Mouse (Mus musculus) heart, adult 2 months (tissue): ENCODE results near the gene Plcb2. TPM values are rescaled to one million over a fixed set of nuclear protein-coding genes. Genes with fewer than 3 reads are reported as not detected.
A peak's percentile ranks its signal among the peaks of the same experiment; 100 is the strongest.

ENCODE experiments used
- DNase-seq, 2 experiments: peaks; one replicate each; pipeline ENCODE4 v3.0.0; 2021
- H3K27ac ChIP-seq: fragments of 200-600 bp; 2 replicates; pipeline ENCODE4 v1.8.1; 2022
- H3K27me3 ChIP-seq: fragments of 200-500 bp; 2 replicates; pipeline ENCODE4 v1.6.1; 2012; ENCODE audit warnings: mild to moderate bottlenecking, low read length, inconsistent platforms, mixed read lengths; ENCODE audit not compliant: control insufficient read depth, insufficient read depth
- H3K36me3 ChIP-seq: fragments of 200-500 bp; 2 replicates; pipeline ENCODE4 v1.6.1; 2012; ENCODE audit warnings: low read length, inconsistent platforms; ENCODE audit not compliant: control insufficient read depth, insufficient read depth
- H3K4me1 ChIP-seq: fragments of 200-500 bp; 2 replicates; pipeline ENCODE4 v1.6.1; 2011; ENCODE audit warnings: low read length; ENCODE audit not compliant: control insufficient read depth, insufficient read depth
- H3K4me3 ChIP-seq: fragments of 200-600 bp; 2 replicates; pipeline ENCODE4 v1.8.1; 2022
- H3K79me2 ChIP-seq: fragments of 200-500 bp; replicated peaks from 2 replicates; pipeline ENCODE4 v1.6.1; 2012; ENCODE audit warnings: mild to moderate bottlenecking, inconsistent platforms, low read length, moderate library complexity, mixed read lengths; ENCODE audit not compliant: control insufficient read depth, insufficient read depth
- H3K9ac ChIP-seq: fragments of 200-500 bp; 2 replicates; pipeline ENCODE4 v1.6.1; 2012; ENCODE audit warnings: low read depth, mild to moderate bottlenecking, control low read depth, inconsistent platforms, low read length, mixed read lengths
- CTCF ChIP-seq: fragments of 200-600 bp; IDR thresholded peaks from 2 replicates; pipeline ENCODE4 v1.8.1; 2022; ENCODE audit warnings: antibody characterized with exemption, mild to moderate bottlenecking, moderate library complexity
- EP300 ChIP-seq: fragments of 200-500 bp; IDR thresholded peaks from 2 replicates; pipeline ENCODE4 v1.6.1; 2011; ENCODE audit warnings: low read depth, low read length, control low read depth; ENCODE audit not compliant: insufficient read depth
- POLR2A ChIP-seq: fragments of 200-500 bp; IDR thresholded peaks from 2 replicates; pipeline ENCODE4 v1.6.1; 2011; ENCODE audit warnings: mild to moderate bottlenecking, low read depth, low read length, control low read depth; ENCODE audit not compliant: insufficient read depth
- WGBS: fragments of 180-500 bp; shearing (Covaris S2); methylation state at CpG from one replicate; pipeline ENCODE4 v1.1.7; 2018; 5-methylcytosine and 5-hydroxymethylcytosine counted together
- intact Hi-C: fragments of 180-260 bp; cut with DNase I; formaldehyde crosslinking; loops from one replicate; pipeline ENCODE4 v1.15.1; 2025
- polyA plus RNA-seq: library from polyadenylated mRNA; depleted of rRNA; stranded (reverse); fragments of >200 nt; gene quantifications from 2 replicates; pipeline ENCODE4 v1.2.3, GENCODE M21; 2012
- total RNA-seq, 2 experiments: library from RNA; stranded (reverse); gene quantifications; 2 replicates each; pipeline ENCODE4 v1.2.3; 2021

Plcb2 gene
- total and polyA plus RNA-seq, 3 experiments: 2.4 to 2.6 (median 2.5) TPM

DNA sequence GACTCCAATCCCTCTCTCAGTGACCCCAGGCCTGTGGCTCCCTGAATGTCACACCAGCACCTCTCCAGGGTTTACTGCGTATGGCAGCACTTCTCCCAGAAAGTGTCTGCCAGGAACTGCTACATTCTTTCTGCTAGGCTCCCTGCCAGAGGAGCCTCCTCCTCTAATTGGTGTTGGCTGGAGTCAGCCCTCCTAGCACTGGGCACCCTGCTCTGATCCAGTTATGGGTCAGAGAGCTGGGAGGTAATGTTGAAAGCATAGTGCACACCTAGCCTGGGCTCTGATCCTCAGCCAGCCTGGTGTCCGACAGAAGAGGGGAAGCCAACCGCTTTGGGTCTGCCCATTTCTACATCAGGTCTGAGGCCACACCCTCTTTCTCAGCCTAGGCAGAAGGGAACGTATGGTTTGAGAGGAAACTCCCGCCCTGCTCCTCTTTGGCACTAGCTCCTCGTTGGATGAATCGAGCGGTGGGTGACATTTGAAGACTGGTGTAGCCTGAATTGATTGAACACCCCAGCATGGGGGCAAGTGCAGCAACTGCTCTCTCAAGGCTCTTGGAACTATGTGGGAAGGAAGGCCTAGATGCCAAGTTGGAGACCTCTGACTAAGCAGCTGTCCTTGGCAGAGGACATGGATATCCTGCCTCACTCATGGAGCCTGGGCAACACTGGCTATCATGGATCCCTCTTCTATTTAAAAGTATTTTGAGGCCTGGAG, 45.5 kb downstream of the Plcb2 start:
- H3K27ac ChIP-seq: no peak overlapping the region
- TF ChIP-seq EP300 (no peak), POLR2A (no peak), CTCF (no peak)
- no peaks in the 10 kb centered on the region for H3K79me2 ChIP-seq
- peaks cover 4% of the 10 kb centered on the region; the same call in 1 of the 2 replicates for H3K4me1 ChIP-seq
- H3K27me3 ChIP-seq: peaks cover under 1% of the 10 kb centered on the region
- no peak for DNase-seq
- 43% methylated on average over 8 of the region's 8 CpGs for WGBS
- H3K36me3 ChIP-seq: no peaks in the 10 kb centered on the region
- no peak overlapping the region for H3K9ac ChIP-seq
- no peak overlapping the region for H3K4me3 ChIP-seq
- intact Hi-C loops: no loop called here

DNA sequence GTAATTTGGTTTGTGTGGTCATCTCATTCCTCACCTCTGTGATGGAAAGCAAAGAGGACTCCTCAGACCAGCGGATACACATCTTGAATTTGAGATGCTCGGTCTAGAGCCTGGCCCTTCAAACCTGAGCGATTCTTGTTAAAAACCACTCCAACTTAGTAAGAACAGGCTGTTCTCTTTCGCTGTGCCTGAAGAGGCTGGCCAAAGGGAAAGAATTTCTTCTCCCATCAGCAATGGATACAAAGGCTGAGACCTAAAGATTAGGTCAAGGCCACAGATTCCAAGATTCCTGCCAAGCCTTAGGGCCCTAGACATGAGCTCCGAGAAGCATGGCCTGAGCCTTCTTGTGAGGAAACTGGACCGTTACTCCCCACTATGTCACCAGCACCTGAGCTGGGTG, 47.3 kb downstream of the Plcb2 start:
- 91% methylated on average over 6 of the region's 6 CpGs for WGBS

DNA sequence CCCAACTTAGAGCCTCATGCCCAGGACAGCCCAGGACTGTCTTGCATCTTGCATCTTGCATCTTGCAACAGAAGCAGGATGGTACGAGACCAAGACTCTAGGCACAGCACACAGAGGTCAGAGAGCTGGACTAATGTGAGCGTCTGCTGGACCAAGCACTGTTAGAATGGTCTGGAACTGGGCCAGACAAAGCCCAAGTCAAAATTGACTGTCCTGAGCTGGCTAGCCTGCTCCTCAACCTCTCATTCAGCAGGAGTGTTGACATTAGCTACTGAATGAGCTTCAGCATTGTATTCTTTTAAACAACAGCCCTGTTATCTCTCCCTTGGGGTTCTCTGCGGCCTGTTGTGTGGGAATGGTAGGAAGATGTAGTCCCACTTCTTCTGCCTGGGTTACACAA, 48.7 kb downstream of the Plcb2 start:
- H3K9ac ChIP-seq: no peak overlapping the region
- DNase-seq: no peak
- no peak overlapping the region for H3K4me3 ChIP-seq
- H3K36me3 ChIP-seq: no peaks in the 10 kb centered on the region
- intact Hi-C loops: no loop called here
- peaks cover 12% of the 10 kb centered on the region for H3K27me3 ChIP-seq
- no peaks in the 10 kb centered on the region for H3K79me2 ChIP-seq
- TF ChIP-seq EP300 (no peak), CTCF (no peak), POLR2A (no peak)
- 64% methylated on average over 3 of the region's 3 CpGs for WGBS
- no peak overlapping the region for H3K27ac ChIP-seq
- peaks cover 6% of the 10 kb centered on the region; the same call in 1 of the 2 replicates for H3K4me1 ChIP-seq

More for the DNA sequence above, 47.3 kb downstream of the Plcb2 start:
- Histone ChIP-seq H3K79me2 (no peaks in the 10 kb centered on the region), H3K36me3 (no peaks in the 10 kb centered on the region), H3K27me3 (peaks cover 11% of the 10 kb centered on the region), H3K4me3 (no peak overlapping the region), H3K27ac (no peak overlapping the region), H3K4me1 (peaks cover 6% of the 10 kb centered on the region; the same call in 1 of the 2 replicates), H3K9ac (no peak overlapping the region)
- no peak for DNase-seq
- intact Hi-C loops: no loop called here
- TF ChIP-seq CTCF (no peak), POLR2A (no peak), EP300 (no peak)

DNA sequence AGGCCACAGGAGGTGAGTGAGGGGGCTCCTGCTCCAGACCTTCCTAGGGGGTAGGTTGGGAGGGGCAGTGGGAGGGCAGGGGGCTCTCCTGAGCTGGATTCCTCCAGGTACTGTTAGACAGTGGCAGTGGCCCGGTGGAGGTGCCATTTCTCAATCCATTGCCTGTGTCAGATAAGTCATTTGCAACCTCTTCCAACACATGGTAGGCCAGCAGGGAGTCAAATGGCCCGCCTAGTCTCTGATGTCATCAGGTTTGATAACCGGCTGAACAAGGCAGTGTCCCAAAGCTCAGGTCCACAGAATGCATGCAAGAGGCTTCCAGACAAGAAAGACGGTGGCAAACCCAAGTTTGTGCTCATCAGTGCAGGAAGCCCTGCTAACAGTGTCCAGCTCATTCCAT, 50.4 kb downstream of the Plcb2 start:
- peaks cover 4% of the 10 kb centered on the region; the same call in 1 of the 2 replicates for H3K4me1 ChIP-seq
- H3K4me3 ChIP-seq: no peak overlapping the region
- H3K27ac ChIP-seq: no peak overlapping the region
- H3K27me3 ChIP-seq: peaks cover 12% of the 10 kb centered on the region
- no peak overlapping the region for H3K9ac ChIP-seq
- TF ChIP-seq POLR2A (no peak), EP300 (no peak), CTCF (no peak)
- no peaks in the 10 kb centered on the region for H3K79me2 ChIP-seq
- intact Hi-C loops: no loop called here
- no peak for DNase-seq
- no peaks in the 10 kb centered on the region for H3K36me3 ChIP-seq
- WGBS: 39% methylated on average over 4 of the region's 4 CpGs

DNA sequence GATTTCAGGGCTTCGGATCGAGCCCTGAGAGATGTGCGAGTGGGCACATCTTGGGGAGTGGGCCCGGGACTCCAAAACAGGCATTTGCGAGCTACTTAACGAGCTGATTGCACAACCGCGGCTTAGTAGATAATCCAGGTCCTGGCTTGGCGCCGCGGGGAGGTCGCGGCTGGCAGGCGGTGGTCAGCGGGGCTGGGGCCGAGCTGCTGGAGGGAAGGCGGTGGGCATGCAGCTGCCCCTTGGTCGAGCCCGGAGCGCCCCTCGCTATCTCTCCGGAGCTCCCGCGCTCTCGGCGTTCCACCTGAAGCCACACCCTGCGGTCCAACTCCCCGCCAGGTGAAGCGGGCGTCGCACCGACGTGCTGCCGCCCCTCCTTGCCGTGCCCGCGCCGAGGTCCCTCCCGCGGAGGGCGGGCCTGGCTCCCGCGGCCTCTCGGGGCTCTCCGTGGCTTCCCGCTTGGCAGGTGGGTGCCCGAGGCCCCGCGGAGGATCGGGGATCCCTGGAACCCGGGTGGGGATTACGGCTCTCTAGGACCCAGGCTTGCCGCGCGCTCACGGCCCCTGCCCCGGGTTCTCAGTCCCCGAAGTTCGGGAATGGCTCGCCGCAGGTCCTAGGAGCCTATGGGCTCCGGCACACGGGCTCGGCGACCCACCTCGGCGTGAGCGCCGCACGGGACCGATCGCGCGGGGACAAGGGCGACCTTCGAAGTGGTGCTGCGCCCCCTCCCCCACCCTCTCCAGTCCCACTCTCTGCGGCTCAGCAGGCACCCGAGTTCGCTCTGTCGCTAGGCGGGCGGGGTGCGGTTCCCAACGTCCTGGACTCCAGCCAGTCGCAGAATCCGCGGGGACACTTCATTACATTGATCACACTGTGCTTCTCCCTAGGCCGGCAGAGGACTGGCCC, 51.1 kb downstream of the Plcb2 start:
- no peaks in the 10 kb centered on the region for H3K79me2 ChIP-seq
- DNase-seq: peak in 1 of 2 experiments; percentile 35
- H3K4me1 ChIP-seq: peaks cover 1% of the 10 kb centered on the region; the same call in 1 of the 2 replicates
- H3K27me3 ChIP-seq: peaks cover 12% of the 10 kb centered on the region
- TF ChIP-seq CTCF: no peak
- TF ChIP-seq POLR2A: no peak
- no peak for TF ChIP-seq EP300
- intact Hi-C loops: no loop called here
- no peaks in the 10 kb centered on the region for H3K36me3 ChIP-seq
- WGBS: 4% methylated on average over 86 of the region's 89 CpGs
- H3K4me3 ChIP-seq: peak overlapping the region; percentile 38
- H3K27ac ChIP-seq: no peak overlapping the region
- H3K9ac ChIP-seq: peak overlapping the region; percentile 72

DNA sequence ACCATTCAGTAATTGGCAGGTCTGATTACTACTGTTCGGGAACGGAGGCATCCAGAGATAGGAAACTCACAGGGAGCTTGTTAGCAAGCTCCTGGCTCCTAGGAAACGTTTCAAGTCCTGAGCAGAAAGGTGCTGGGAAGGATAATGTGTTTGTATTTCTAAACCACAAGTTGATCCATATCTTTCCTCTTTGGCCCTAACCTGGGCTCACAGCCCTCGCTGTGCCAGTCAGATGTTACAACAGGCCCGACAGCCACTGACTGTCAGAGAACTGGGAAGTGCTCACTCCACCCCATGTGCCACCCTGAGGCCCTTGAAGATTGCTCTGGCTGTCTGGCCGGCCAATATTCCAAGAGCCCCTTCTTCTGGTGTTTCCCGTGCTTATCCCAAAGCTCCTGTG, 53.7 kb downstream of the Plcb2 start:
- peaks cover 12% of the 10 kb centered on the region for H3K27me3 ChIP-seq
- intact Hi-C loops: no loop called here
- H3K4me3 ChIP-seq: no peak overlapping the region
- WGBS: 33% methylated on average over 7 of the region's 7 CpGs
- peaks cover 1% of the 10 kb centered on the region; the same call in 1 of the 2 replicates for H3K4me1 ChIP-seq
- no peak for TF ChIP-seq POLR2A
- no peak for TF ChIP-seq CTCF
- TF ChIP-seq EP300: no peak
- no peak for DNase-seq
- no peaks in the 10 kb centered on the region for H3K36me3 ChIP-seq
- no peaks in the 10 kb centered on the region for H3K79me2 ChIP-seq
- no peak overlapping the region for H3K27ac ChIP-seq
- no peak overlapping the region for H3K9ac ChIP-seq
